Mouse (Mus musculus): ENCODE results near the gene S1pr4.

Gene S1pr4

DNA sequence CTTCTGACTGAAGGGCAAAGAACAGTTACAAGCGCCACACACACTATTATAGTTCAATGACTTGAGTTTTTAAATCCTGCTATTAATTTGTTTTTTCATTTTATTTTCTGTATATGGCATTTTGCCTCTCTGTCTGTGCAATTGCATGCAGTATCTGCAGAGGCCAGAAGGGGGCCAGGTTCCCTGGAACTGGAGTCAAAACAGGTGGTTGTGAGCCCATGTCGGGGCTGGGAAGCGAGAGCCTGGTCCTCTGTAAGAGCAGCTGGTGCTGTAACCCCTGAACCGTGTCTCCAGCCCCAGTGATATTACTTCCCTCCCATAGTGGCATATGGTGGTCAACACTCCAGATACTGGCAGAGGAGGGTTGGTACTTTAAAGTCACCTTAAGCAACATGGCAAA, 18.6 kb upstream of the S1pr4 start:
- DNase-seq: peak; percentile 92

GRCm38 (mm10) chr10:81517227-81517626, 17.3 kb upstream of the S1pr4 start:
- no peak for DNase-seq

- DNase-seq: no peak
These were observed 13.9 kb upstream of the S1pr4 start for GRCm38 (mm10) chr10:81513798-81514197.

- no peak for DNase-seq
These were observed 10.4 kb upstream of the S1pr4 start for GRCm38 (mm10) chr10:81510246-81510810.

DNA sequence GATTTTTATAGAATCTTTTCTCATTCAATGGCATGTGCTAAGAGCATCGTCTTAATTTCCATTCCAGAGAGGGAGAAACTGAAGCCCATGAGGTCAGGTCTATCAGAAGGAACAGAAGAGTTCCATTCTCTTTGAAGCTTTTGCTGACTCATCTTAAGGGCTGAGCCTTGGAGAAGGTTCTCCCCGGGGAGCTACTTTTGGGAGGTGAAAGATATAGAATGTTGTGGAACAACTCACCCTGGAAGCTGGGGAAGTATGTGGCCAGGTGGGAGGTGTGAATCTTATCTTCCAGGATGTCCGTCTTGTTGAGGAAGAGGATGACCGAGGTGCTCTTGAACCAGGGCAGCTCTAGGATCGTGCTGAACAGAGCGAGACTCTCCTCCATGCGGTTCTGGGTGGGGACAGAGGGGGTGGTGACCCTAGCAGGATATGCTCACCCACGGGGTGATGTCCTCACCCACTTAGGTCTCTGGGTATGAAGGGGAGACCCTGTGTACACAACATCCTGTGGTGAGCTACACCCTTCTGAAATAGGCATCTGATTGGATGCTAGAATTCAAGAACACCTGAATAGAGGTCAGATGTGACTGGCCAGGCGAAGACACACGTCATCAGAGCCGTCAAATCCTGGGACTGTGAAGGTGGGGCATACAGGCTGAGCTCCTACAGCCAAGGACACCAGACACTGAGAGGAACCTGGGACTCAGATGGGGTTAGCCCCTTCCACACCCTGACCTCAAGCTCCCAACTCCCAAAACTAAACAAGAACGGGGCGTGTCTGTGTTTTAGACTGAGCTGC, 8.0 kb upstream of the S1pr4 start:
- no peak for DNase-seq

GRCm38 (mm10) chr10:81507095-81507494, 7.2 kb upstream of the S1pr4 start:
- DNase-seq: no peak

DNA sequence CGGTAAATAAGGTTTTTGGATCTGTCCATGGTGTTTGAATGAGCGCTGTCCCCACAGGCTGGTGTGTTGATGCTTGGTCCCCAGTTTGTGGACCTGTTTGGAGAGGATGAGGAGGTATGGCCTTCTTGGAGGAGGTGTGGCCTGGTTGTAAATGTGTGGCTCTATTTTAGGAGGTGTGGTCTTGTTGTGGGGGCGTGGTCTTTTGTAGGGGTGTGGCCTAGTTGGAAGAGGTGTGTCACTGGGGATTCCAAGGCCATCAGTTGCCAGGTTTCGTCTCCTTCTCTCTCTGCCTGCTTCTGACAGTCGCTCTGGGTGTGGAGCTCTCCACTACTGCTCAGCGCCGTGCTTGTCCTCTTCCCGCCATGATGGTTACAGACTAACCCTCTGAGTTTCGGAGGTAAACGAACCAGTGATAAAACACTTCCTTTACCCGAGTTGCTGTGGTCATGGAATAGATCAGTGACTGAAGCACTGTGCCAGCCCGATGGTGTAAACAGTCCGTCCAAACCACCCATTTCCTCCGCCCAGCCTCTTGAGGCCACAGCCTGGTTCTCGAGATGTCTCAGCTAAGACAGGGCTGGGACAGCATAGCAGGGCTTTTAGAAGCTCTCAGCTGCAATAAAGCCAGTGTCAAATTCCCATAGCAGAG, 5.2 kb upstream of the S1pr4 start:
- no peak for DNase-seq

GRCm38 (mm10) chr10:81502658-81503057, 2.7 kb upstream of the S1pr4 start:
- peak; percentile 97 for DNase-seq

- DNase-seq: no peak
These were observed 1.9 kb upstream of the S1pr4 start for GRCm38 (mm10) chr10:81501863-81502262.

GRCm38 (mm10) chr10:81499250-81499901, 556 bp downstream of the S1pr4 start:
- peak; percentile 84 for DNase-seq

GRCm38 (mm10) chr10:81498316-81499249, 1.3 kb downstream of the S1pr4 start:
- DNase-seq: peak; percentile 66

GRCm38 (mm10) chr10:81497401-81498270, 2.3 kb downstream of the S1pr4 start:
- DNase-seq: peak; percentile 57

DNA sequence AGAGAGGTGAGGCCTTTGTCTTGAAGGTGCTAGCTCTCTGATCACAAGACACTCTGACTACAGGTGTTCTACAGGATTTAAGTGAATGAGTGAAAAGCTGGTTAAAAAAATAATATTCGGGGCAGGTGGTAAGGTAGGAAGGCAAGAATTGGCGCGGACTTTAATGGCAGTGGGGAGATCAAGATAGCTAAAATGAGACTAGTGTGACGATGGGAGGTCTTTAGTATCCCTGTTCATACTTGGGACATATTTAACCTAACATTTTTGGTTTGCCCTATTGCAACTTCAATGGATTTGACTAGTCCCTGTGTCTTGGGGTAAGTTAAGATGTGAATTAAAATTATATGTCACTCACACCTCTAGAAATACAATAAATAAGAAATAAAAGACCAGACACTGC, 3.0 kb downstream of the S1pr4 start:
- no peak for DNase-seq

DNA sequence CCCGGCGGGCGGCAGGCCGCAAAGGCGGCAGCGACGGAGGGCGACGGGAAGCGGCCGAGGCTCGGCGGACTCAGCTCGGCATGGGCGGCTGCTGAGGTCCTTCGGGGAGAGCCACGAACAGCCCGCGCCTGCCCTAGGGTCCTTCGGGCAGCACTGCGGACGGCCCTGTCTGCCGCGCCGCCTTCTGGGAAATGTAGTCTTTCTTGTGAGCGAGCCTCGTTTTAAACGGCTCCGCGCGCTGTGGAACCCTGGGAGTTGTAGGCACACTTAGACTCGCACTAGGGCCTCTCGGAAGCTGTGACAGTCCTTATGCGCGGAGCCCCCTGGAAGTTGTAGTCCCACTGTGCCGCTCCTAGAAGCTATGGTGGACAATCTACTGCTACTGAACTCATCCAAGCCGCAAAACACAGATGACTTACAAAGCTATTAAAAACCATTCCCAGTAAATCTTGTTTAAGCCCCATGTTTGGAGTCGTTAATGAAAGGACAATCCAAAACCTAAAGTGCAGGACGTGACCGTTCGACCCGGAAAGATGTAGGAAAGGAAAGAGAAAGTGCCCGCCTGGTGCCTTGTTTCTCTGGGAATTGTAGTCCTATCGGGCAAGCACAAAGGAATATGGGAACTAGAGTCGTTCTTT, 3.5 kb downstream of the S1pr4 start, which contains the start of gene Ncln:
Gene Ncln, minus strand, starts transcription at position 129 of the 638 bp plus-strand sequence.
- DNase-seq: peak; percentile 98

GRCm38 (mm10) chr10:81495616-81496263, 4.2 kb downstream of the S1pr4 start:
- no peak for DNase-seq

DNA sequence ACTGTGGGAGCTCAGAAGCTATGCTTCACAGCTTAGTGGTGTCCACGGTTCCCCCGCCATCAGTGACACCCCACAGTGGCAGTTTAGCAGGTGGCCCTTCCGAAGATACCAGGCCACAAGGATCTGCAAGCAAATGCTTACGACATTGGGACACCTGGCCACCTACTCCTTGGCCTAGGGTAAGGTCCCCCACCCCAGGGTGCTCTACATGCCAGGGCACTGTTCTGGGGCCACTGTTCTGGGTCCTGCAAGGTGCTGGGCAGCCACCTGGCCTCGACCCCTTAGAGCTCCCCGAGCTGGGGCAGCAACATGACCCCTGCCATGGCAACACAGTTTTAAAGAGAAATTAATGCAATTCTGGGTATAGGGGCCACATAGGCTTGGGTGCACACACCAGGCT, 4.8 kb downstream of the S1pr4 start:
- no peak for DNase-seq

DNA sequence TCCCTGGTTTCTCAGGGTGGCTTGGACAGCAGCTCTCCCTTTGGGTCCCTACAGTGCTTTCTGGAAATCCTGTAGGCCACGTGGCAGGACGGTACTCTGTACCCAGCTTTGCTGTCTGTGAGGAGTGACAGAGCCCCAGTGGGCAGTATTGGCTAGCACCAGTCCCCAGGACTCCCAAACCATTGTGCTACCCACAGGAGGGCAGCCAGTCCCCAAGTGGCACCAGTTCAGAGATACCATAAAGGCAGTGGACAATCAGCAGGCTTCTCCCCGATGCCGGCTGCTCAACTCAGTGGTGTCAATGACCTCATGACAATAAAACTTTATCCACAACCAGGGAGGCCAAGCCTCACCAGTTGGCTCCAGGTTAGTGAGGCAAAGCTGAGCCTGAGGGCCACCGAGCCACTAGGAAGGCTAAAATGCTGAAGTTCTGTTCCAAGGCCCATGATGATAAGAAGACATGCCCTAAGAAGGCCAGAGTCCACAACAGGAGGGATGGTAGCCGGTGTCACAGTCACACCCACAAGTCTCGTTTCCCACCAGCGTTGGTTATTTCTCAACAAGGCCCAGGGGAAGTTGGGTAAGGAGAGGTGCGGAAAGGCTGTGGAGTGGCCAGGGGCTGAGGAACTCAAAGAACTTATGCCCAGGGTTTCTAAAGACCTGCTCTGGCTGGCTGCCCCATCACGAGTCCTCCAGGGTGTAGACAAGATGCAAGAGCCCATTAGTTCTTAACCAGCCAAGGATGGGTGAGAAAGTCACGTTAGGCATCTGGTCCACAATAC, 5.5 kb downstream of the S1pr4 start:
- no peak for DNase-seq

DNA sequence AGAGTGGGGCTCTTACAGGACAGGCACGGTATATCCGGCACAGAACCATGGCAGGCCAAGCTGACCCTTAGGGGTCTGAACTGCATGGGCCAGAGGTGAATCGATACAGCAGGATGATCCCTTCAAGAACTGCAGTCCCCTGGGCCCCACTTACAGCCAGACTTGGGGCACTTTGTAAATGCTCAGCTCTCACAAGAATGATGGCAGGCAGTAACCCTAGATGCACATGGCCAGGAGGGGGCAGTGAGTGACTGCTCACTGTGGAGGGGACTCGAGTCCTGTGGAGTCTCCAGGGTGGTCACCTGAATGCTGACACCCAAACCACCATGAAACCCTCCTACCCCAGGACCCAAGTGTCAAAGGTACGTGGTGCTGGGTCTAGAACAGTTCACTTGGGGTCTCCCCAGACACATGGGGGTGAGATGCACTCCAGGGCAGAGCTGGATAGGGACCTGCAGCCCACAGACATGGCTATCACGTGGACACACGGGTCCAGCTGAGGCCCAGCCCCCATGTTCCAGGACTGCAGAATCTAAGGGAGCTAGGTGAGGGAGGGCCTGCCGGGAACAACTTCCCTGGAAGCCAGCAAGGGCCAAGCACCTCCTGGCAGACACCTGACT, 6.2 kb downstream of the S1pr4 start:
- DNase-seq: peak; percentile 73
